Mouse (Mus musculus) gastrocnemius, adult 18-20 months (tissue): ENCODE results near the gene Ms4a6b. TPM values are rescaled to one million over a fixed set of nuclear protein-coding genes. Genes with fewer than 3 reads are reported as not detected.
"Not testable (repeated sequence)": the region's sequence is repeated elsewhere in the genome, so short reads cannot be mapped to it uniquely, and the experiment has no call there.

Experiments used
- DNase-seq: peaks from one replicate; pipeline ENCODE4 v3.0.0; 2021; ENCODE audit warnings: low spot score
- total RNA-seq, 2 experiments: library from RNA; stranded (reverse); gene quantifications; 2 replicates each; pipeline ENCODE4 v1.2.3; 2021

Ms4a6b gene
- total RNA-seq, 2 experiments from 2014 or later: 1.7 to 3.0 TPM

DNA sequence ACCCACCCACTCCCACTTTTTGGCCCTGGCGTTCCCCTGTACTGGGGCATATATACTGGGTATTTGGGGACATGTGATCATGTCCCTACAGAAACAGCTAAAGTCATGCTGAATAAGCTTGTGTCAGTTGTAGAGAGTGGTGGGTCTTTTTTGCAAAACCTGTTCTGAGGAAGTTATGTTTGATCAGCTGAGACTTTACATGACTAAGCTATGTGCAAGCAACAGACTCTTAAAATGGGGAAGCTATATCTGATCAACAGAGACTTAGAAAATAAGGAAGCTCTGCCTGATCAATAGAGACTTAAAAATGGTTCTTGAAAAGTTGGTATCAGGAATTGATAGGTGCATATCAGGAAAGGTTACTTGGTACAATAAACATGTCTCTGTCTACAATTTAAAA lies 17.1 kb downstream of the Ms4a6b start:
- no peak for DNase-seq

DNA sequence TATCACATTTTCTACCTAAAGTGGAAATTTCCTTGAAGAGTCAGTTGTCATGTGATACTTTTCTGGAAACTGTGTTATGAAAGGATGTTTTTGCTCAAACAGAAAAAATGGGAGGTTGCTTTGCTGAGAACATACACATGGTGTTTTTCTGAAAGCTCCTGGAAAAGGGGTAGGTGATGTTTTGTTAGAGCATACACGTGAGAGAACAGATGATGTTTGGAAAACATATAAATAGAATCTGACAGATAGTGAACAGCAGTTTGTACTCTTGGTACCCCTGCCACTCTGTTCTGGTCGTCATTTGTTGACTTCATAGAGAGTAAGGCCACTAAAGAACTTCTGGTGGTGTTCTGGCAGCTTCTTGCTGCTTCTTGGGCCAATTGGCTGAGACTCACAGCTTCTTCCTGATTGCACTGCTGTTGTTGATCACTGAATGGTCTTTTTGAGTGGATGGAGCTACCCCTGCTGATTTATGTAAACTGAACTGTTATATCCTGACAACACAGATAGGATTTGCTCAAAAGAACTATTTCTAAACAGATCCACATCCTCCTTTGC lies 17.7 kb downstream of the Ms4a6b start:
- peak; percentile 62 for DNase-seq

DNA sequence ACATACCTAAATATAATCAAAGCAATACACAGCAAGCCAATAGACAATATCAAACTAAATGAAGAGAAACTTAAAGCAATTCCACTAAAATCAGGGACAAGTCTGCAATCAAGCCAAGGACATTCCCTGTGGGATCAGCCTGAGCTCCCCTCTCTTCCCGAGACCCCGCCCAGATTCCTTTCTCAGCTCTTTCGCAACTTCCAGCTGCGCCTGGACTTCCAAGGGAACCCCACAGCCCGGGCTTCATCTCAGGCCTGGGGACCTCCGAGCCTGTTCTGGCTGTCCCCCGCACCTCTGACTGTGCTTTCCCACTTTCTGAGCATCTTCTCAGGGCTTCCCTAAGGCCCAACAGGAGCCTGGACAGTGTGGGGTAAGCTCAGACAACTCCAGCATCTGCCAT lies 20.3 kb downstream of the Ms4a6b start, which contains the start of gene Ms4a4d:
Ms4a4d (plus strand) TSS at position 209 of the 400 bp plus-strand sequence.
- DNase-seq: peak; percentile 80

DNA sequence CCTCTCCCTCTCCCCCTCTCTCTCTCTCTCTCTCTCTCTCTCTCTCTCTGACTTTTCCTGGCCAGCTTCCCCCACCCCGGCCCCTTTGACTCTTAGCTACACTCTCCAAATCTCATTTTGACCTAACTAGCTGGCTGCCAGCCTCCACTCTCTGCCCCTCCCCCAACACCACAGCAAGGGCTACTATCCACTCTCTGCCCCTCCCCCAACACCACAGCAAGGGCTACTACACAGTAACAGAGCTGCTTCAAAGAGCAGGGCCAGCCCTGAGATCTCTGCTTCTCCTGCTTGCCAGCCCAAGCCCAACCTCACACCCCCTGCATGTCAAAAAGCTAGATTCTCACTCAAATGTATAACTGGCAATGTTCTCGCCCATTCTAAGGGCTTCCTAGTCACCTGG lies 21.0 kb downstream of the Ms4a6b start:
- peak; percentile 25 for DNase-seq

DNA sequence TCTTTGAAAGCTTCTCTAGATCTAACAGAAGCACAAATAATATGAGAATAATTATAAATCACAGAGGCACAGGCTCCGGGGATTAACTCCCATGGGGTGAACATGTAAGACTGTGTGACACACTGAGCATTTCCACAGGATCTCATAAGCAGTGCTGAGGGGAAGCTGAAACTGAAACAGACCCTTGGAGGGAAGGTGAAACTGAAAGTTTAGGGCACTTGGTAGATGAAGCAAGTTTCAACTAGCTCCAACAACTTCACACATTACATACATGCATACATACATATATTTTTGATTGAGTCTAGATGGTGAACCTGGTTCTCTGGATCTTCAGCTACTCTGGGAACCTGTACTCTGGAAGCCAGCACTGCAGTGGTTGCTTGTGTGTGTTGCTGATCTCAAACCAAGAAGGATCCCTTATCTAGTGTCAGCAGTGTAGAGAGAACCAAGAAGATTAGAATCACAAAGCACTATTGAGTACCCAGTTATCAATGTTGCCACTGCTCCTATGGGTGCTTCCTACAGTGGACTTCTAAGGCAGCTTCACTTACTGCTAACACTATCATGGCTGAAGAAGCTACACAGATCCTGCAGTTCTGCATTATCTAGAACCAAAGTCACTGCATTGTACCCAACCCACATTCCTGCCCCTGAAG lies 24.0 kb downstream of the Ms4a6b start:
- DNase-seq: not testable (repeated sequence)

DNA sequence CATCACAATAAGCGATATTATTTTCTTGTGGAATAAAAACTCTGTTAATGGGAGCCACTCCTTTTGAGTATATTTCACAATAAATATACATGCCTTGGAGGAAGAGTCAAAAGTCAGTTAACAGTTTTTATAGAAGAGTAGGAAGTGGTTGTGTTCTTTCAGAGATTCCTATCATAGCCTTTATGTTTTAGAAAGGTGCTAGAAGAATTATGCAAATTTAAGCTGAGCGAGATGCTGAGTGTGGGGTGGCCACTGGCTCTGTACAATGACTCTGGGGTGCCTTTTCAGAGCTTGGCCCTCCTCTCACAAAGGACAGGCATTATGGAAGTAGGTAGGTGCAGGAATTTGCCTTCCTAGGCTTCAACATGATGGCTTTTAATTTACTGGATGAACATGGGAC lies 28.1 kb downstream of the Ms4a6b start:
- not testable (repeated sequence) for DNase-seq

DNA sequence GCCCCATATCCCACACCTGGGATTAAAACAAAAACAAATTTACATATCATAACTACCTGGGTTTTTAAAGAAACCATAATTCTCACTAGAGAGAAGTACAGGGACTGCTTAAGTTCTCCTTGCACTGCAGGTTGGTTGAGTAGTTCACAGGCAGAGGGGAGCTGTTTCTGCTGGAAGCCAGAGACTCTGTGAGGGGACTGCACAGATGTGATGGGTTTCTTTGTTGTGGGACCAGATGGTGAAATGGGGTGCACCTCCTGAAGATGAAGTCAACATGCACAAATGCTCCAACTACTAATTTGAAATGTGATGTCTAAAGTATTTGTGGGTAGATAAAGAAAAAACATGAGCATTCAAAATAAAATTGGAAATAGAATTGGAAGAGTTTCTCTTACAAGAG lies 31.6 kb downstream of the Ms4a6b start:
- no peak for DNase-seq

DNA sequence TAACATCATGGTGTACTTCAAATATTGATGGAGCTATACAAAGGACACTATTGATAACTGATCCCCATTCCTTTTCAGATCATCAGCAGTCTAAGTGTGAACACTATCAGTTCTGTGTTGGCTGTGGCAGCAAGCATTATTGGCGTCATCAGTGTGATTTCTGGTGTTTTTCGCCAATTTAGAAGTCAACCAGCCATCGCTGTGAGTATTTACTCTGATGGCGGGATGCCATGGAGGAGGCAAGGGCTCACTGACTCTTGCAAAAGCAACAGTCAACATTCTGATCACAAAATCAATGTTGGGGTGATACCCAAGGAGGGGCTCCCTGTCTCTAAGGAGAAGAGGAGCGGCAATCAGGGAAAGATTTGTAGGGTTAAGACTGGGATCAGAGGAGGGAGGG lies 38.4 kb downstream of the Ms4a6b start:
- no peak for DNase-seq

DNA sequence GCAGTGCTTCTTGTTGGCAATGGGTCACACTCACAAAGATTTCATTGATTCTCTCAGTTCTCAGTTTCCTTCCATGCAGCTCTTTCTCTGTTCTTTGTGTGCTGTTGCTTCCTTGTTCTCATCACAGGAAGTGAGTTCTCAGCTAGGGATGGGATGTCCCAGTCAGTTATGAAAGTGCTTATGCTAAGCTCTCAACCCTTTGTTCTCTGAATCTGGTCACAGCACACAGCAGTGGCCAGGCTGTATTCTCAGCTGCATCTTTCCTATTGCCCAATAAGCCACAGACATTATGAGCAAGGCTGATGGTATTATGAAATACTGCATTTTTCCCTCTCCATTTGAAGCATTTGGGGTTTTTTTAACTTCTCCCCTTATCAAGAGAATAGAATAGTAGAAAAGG lies 43.2 kb downstream of the Ms4a6b start:
- DNase-seq: not testable (repeated sequence)

DNA sequence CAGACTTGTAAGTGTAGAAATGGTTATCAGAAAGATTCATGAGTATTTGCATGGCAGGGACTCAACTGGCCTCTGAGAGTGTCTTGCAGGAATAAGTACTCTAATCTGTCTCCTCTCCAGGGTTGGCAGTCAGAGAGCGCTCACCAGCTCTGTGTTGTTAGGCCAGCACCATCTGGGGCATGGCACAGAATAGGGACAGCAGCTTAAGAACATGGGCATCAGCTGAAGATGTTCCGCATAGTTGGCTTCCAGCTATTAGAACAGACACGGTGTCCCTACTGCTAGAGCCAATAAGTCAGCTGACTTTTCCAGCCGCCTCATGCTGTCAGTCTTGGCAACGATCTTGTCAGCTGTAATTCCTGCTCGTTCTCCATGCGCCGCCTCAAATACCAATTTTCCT lies 58.7 kb downstream of the Ms4a6b start:
- DNase-seq: no peak

Other genes with a start within 250 kb of the Ms4a6b start
- gene Ms4a5, start 232.6 kb upstream of the Ms4a6b start, total RNA-seq: not detected
- under 1 TPM in 1 of 2 experiments, not detected in 1; 0.05 TPM for gene Ms4a14, start 202.1 kb upstream of the Ms4a6b start, total RNA-seq
- under 1 TPM; 0.32 to 0.76 TPM for gene Ms4a7, start 180.4 kb upstream of the Ms4a6b start, total RNA-seq
- gene Ms4a4a, start 141.0 kb upstream of the Ms4a6b start, total RNA-seq: 1 to 10 TPM; 1.9 TPM
- not detected for gene Ms4a4c, start 111.7 kb upstream of the Ms4a6b start, total RNA-seq
- not detected for gene Ms4a4b, start 73.0 kb upstream of the Ms4a6b start, total RNA-seq
- gene Ms4a6c, start 47.1 kb upstream of the Ms4a6b start, total RNA-seq: 1 to 10 TPM; 1.7 to 2.2 TPM
- gene Gm8369, start 30.6 kb upstream of the Ms4a6b start, total RNA-seq: not detected
- 1 to 10 TPM; 2.5 to 3.6 TPM for gene Ms4a4d, start 20.3 kb downstream of the Ms4a6b start, total RNA-seq
- gene Ms4a6d, start 88.3 kb downstream of the Ms4a6b start, total RNA-seq: 1 to 10 TPM in 1 of 2 experiments, under 1 TPM in 1; 0.73 to 1.4 TPM
- gene Ms4a2, start 107.2 kb downstream of the Ms4a6b start, total RNA-seq: under 1 TPM in 1 of 2 experiments, not detected in 1; 0.26 TPM
- gene Ms4a3, start 124.3 kb downstream of the Ms4a6b start, total RNA-seq: not detected
- not detected for gene Oosp2, start 144.0 kb downstream of the Ms4a6b start, total RNA-seq
- gene Oosp1, start 174.6 kb downstream of the Ms4a6b start, total RNA-seq: not detected
- gene Oosp3, start 180.5 kb downstream of the Ms4a6b start, total RNA-seq: not detected
- not detected for gene Gif, start 231.0 kb downstream of the Ms4a6b start, total RNA-seq